Mouse (Mus musculus): ENCODE results near the gene Fzd5. TPM values are rescaled to one million over a fixed set of nuclear protein-coding genes. Genes with fewer than 3 reads are reported as not detected.

The Fzd5 gene
- polyA plus RNA-seq, 1 experiment from 2014 or later, result 2.6 TPM

GRCm38 (mm10) chr1:64688046-64688445 lies 49.5 kb downstream of the Fzd5 start:
- WGBS, result 81% methylated on average over 4 of the region's 4 CpGs
- Histone ChIP-seq H3K4me2 (no peak overlapping the region), H3K4me3 (ENCODE audit: low read depth, low read length) (no peak overlapping the region), H3K27me3 (ENCODE audit: insufficient read depth, low read length) (no peaks in the 10 kb centered on the region), H3K27ac (ENCODE audit: low read depth) (no peak overlapping the region), H3K9me3 (ENCODE audit: low read depth, low read length) (no peaks in the 10 kb centered on the region), H3K36me3 (ENCODE audit: insufficient read depth) (no peaks in the 10 kb centered on the region), H3K9ac (no peak overlapping the region), H3K4me1 (ENCODE audit: insufficient read depth) (no peaks in the 10 kb centered on the region; the same call in 1 of the 2 replicates)
- DNase-seq, result no peak
- no peak for ATAC-seq (ENCODE audit: insufficient read depth)
- TF ChIP-seq CTCF (IDR thresholded peaks at IDR 0.05; ENCODE audit: low read depth), result no peak

GRCm38 (mm10) chr1:64684440-64684839 lies 53.1 kb downstream of the Fzd5 start:
- ATAC-seq (ENCODE audit: insufficient read depth) (no peak), DNase-seq (no peak)
- WGBS, result 83% methylated on average over 2 of the region's 2 CpGs
- H3K27me3 ChIP-seq (ENCODE audit: insufficient read depth, low read length), result no peaks in the 10 kb centered on the region
- no peaks in the 10 kb centered on the region for H3K4me1 ChIP-seq (ENCODE audit: insufficient read depth)
- no peak for TF ChIP-seq CTCF (IDR thresholded peaks at IDR 0.05; ENCODE audit: low read depth)
- H3K9me3 ChIP-seq (ENCODE audit: low read depth, low read length), result no peaks in the 10 kb centered on the region
- H3K4me3 ChIP-seq (ENCODE audit: low read depth, low read length), result no peak overlapping the region
- no peaks in the 10 kb centered on the region for H3K36me3 ChIP-seq (ENCODE audit: insufficient read depth)
- no peak overlapping the region for H3K9ac ChIP-seq
- no peak overlapping the region for H3K27ac ChIP-seq (ENCODE audit: low read depth)
- no peak overlapping the region for H3K4me2 ChIP-seq

GRCm38 (mm10) chr1:64683039-64683438 lies 54.5 kb downstream of the Fzd5 start:
- H3K4me1 ChIP-seq (ENCODE audit: insufficient read depth), result no peaks in the 10 kb centered on the region
- H3K4me2 ChIP-seq, result no peak overlapping the region
- 89% methylated on average over 3 of the region's 3 CpGs for WGBS
- H3K9me3 ChIP-seq (ENCODE audit: low read depth, low read length), result no peaks in the 10 kb centered on the region
- H3K27me3 ChIP-seq (ENCODE audit: insufficient read depth, low read length), result no peaks in the 10 kb centered on the region
- no peak for TF ChIP-seq CTCF (IDR thresholded peaks at IDR 0.05; ENCODE audit: low read depth)
- DNase-seq, result no peak
- H3K4me3 ChIP-seq (ENCODE audit: low read depth, low read length), result no peak overlapping the region
- ATAC-seq (ENCODE audit: insufficient read depth), result no peak
- no peaks in the 10 kb centered on the region for H3K36me3 ChIP-seq (ENCODE audit: insufficient read depth)
- no peak overlapping the region for H3K9ac ChIP-seq
- no peak overlapping the region for H3K27ac ChIP-seq (ENCODE audit: low read depth)

- Histone ChIP-seq H3K36me3 (ENCODE audit: insufficient read depth) (no peaks in the 10 kb centered on the region), H3K4me2 (no peak overlapping the region), H3K4me3 (ENCODE audit: low read depth, low read length) (no peak overlapping the region), H3K9ac (no peak overlapping the region), H3K27me3 (ENCODE audit: insufficient read depth, low read length) (no peaks in the 10 kb centered on the region), H3K4me1 (ENCODE audit: insufficient read depth) (no peaks in the 10 kb centered on the region), H3K27ac (ENCODE audit: low read depth) (no peak overlapping the region), H3K9me3 (ENCODE audit: low read depth, low read length) (no peaks in the 10 kb centered on the region)
- TF ChIP-seq CTCF (IDR thresholded peaks at IDR 0.05; ENCODE audit: low read depth), result no peak
- 72% methylated on average over 3 of the region's 3 CpGs for whole genome bisulfite sequencing
- no peak for ATAC-seq (ENCODE audit: insufficient read depth)
- no peak for DNase-seq
These were observed 56.1 kb downstream of the Fzd5 start for GRCm38 (mm10) chr1:64681499-64681898.

Other genes with a start within 250 kb of the Fzd5 start
- gene Creb1, start 205.1 kb downstream of the Fzd5 start, polyA plus RNA-seq (2014; fragmentation: Nextera tagmentation; extraction: Ambion mirVana), result 50.0 and 52.3 TPM in 2 replicates
- 17.8 and 20.3 TPM in 2 replicates for gene Mettl21a, start 120.5 kb downstream of the Fzd5 start, polyA plus RNA-seq (2014; fragmentation: Nextera tagmentation; extraction: Ambion mirVana)
- 6.8 and 8.4 TPM in 2 replicates for gene Ccnyl1, start 47.3 kb downstream of the Fzd5 start, polyA plus RNA-seq (2014; fragmentation: Nextera tagmentation; extraction: Ambion mirVana)
- gene Plekhm3, start 219.1 kb upstream of the Fzd5 start, polyA plus RNA-seq (2014; fragmentation: Nextera tagmentation; extraction: Ambion mirVana), result 8.1 and 9.2 TPM in 2 replicates